Mouse (Mus musculus): ENCODE data around the gene Nr6a1. TPM values are rescaled to one million over a fixed set of nuclear protein-coding genes. Genes with fewer than 3 reads are reported as not detected.

Gene Nr6a1
- total RNA-seq, 2 experiments from 2014 or later: 0.82 to 1.2 TPM

DNA sequence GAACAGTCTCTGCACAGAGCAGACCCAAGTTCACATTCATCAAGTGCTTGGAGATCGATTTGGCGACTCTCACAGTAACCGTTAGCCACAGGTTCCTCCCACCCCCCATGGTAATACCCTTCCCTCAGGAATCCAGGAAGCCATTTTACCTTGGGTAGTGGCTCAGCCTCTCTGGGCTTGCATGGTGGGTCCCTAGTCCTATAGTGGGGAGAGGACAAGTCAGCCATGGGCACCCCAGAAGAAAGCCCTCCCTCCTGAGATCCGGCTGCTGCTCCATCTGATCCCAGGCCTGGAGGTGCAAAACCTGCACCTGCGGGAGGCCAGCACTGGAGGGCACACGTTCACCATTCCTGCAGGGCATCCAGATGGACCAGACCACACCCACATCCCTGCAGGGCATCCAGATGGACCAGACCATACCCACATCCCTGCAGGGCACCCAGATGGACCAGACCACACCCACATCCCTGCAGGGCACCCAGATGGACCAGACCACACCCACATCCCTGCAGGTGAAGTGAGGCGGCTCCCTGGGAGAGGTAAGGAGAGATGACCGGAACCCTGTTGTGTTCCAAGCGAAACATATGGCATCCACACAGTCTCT, 252.0 kb downstream of the Nr6a1 start:
- DNase-seq: no peak

Small RNAs within 50 kb of the gene (microRNA-seq; reads per million reads assigned to microRNA genes)
- gene Mir181a-2: 48.2 to 119 reads per million in 2 experiments
- 707 to 1,223 reads per million in 2 experiments for gene Mir181b-2

Other genes starting within 250 kb of the Nr6a1 start
- gene Nr5a1, start 213.1 kb downstream of the Nr6a1 start, total RNA-seq (2021): not detected
- 1 to 10 TPM; 2.9 to 4.8 TPM for gene Olfml2a, start 4.3 kb upstream of the Nr6a1 start, total RNA-seq (2021)
- under 1 TPM in 1 of 2 experiments, not detected in 1; 0.18 TPM for gene Wdr38, start 69.8 kb upstream of the Nr6a1 start, total RNA-seq (2021)
- gene Arpc5l, start 77.7 kb upstream of the Nr6a1 start, total RNA-seq (2021): 100 to 1,000 TPM in 1 of 2 experiments, 10 to 100 TPM in 1; 96.6 to 115 TPM
- 100 to 1,000 TPM; 336 to 368 TPM for gene Rpl35, start 77.9 kb upstream of the Nr6a1 start, total RNA-seq (2021)
- gene Golga1, start 137.9 kb upstream of the Nr6a1 start, total RNA-seq (2021): 10 to 100 TPM; 14.2 to 16.0 TPM

All from heart, adult 18-20 months (tissue).